Mouse (Mus musculus) hindbrain, embryonic 12.5 days (tissue): ENCODE data around the gene Cdc20b. TPM values are rescaled to one million over a fixed set of nuclear protein-coding genes. Genes with fewer than 3 reads are reported as not detected.

ENCODE experiments used
- ATAC-seq: fragments of 200-750 bp; cut with Nextera tagmentation; 2 replicates; pipeline ENCODE4 v1.8.0; 2017; ENCODE audit warnings: moderate TSS enrichment; ENCODE audit not compliant: low FRiP score
- H3K27ac ChIP-seq: fragments of 300-500 bp; sonication (generic); 2 replicates; pipeline ENCODE4 v1.5.1; 2016; ENCODE audit warnings: mild to moderate bottlenecking
- H3K27me3 ChIP-seq: fragments of 300-500 bp; sonication (generic); 2 replicates; pipeline ENCODE4 v1.6.1; 2016; ENCODE audit warnings: mild to moderate bottlenecking
- H3K36me3 ChIP-seq: fragments of 300-500 bp; sonication (generic); 2 replicates; pipeline ENCODE4 v1.6.1; 2016; ENCODE audit warnings: mild to moderate bottlenecking
- H3K4me1 ChIP-seq: fragments of 300-500 bp; sonication (generic); 2 replicates; pipeline ENCODE4 v1.6.1; 2016
- H3K4me2 ChIP-seq: fragments of 300-500 bp; sonication (generic); replicated peaks from 2 replicates; pipeline ENCODE4 v1.6.1; 2016; ENCODE audit warnings: mild to moderate bottlenecking
- H3K4me3 ChIP-seq: fragments of 300-500 bp; sonication (generic); 2 replicates; pipeline ENCODE4 v1.5.1; 2016; ENCODE audit warnings: mild to moderate bottlenecking
- H3K9ac ChIP-seq: fragments of 300-500 bp; sonication (generic); 2 replicates; pipeline ENCODE4 v1.6.1; 2016; ENCODE audit warnings: mild to moderate bottlenecking, moderate library complexity
- H3K9me3 ChIP-seq: fragments of 300-500 bp; sonication (generic); replicated peaks from 2 replicates; pipeline ENCODE4 v1.6.1; 2016; ENCODE audit warnings: mild to moderate bottlenecking
- WGBS: fragments of 180-500 bp; shearing (Covaris S2); methylation state at CpG from one replicate; pipeline ENCODE4 v1.1.7; 2016; 5-methylcytosine and 5-hydroxymethylcytosine counted together
- polyA plus RNA-seq: library from polyadenylated mRNA; unstranded; fragments of >200 nt; fragmentation: Nextera tagmentation; extraction: Ambion mirVana; gene quantifications from 2 replicates; pipeline ENCODE4 v1.2.1, GENCODE M21; 2016

Gene Cdc20b
- polyA plus RNA-seq, 1 experiment from 2014 or later, result 0.68 TPM

DNA sequence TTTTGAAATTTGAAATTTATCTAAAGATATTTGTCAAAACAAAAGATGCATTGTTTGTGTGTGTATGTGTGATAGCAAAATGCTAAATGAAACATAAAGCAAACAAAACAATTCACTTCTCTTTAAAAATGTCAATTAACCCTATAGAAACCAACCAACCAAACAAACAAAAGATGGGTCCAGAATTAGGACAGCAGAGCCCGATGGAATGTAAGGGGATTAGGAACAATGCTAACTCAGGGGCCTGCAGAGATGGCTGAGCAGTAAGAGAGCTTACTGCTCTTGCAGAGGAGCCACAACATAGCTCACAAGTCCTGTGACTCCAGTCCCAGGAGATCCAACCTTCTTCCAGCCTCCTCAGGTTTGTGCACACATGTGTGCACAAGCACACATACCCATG is 47.2 kb downstream of the Cdc20b start:
- H3K9me3 ChIP-seq, result no peaks in the 10 kb centered on the region
- H3K4me3 ChIP-seq, result no peak overlapping the region
- H3K4me1 ChIP-seq, result peaks cover 4% of the 10 kb centered on the region; the same call in 1 of the 2 replicates
- H3K36me3 ChIP-seq, result no peaks in the 10 kb centered on the region
- no peak overlapping the region for H3K9ac ChIP-seq
- no peak overlapping the region for H3K4me2 ChIP-seq
- ATAC-seq, result no peak
- WGBS, result 57% methylated on average over 1 of the region's 1 CpGs
- no peak overlapping the region for H3K27ac ChIP-seq
- H3K27me3 ChIP-seq, result no peaks in the 10 kb centered on the region

DNA sequence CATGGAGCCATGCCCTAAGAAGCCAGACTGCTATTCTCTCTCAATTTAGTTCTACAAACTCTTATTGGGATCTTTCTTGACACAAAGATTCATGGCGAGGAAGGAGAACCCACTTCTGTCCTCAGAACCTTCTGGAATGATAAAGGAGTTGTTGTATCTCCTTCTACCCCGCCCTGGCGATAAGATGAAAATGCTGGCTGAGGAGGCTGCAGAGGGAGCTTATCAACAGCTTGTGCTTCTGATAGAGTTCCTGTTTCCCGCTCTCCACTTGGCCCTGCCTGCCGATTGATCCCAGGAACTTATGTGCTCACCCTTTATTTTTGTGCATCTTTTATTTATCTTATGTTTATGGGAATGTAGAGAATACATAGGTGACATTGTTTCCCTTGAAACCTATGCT is 49.8 kb downstream of the Cdc20b start:
- WGBS, result 81% methylated on average over 5 of the region's 5 CpGs
- no peak overlapping the region for H3K4me3 ChIP-seq
- no peaks in the 10 kb centered on the region for H3K9me3 ChIP-seq
- no peaks in the 10 kb centered on the region for H3K27me3 ChIP-seq
- H3K36me3 ChIP-seq, result no peaks in the 10 kb centered on the region
- H3K9ac ChIP-seq, result no peak overlapping the region
- H3K4me1 ChIP-seq, result no peaks in the 10 kb centered on the region
- no peak for ATAC-seq
- H3K27ac ChIP-seq, result no peak overlapping the region
- no peak overlapping the region for H3K4me2 ChIP-seq

DNA sequence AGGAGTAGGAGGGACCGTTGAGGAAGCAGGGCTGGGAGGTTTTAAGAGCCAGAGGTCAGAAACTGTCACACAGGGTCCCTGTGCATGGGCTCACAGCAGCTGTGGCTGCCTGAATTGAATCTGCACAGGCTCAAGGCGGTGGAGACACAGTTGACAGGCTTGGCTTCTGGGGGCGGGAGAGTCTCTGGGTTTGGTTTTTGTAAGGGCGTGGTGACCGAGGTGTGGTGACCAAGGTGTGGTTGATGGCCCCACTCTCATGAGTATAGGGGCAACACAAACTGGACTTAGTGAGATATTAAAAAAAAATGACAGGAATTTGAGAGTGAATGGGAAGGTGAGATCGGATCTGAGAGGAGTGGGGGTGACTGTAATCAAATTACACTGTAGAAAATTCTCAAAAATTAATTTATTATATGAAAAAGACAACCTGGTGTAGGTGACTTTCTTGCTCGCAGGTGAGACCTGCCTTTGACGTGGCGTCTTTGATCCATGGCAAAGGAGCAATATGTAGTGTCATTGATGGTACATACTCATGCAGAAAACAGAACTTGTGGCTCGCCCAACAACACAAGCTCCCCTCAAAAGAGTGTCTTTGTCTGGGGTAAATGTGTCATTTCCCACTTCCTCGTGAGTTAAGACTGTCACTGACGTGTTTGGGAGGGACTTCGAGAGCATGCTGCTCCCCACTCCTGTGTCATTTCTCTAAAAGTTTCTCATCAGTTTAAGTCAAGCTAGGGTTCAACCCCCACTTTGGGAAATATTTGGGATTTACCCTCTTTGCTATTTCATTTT is 52.5 kb downstream of the Cdc20b start:
- no peak overlapping the region for H3K4me2 ChIP-seq
- no peaks in the 10 kb centered on the region for H3K36me3 ChIP-seq
- no peaks in the 10 kb centered on the region for H3K4me1 ChIP-seq
- no peak for ATAC-seq
- WGBS, result 86% methylated on average over 13 of the region's 13 CpGs
- H3K27ac ChIP-seq, result no peak overlapping the region
- no peak overlapping the region for H3K4me3 ChIP-seq
- no peaks in the 10 kb centered on the region for H3K27me3 ChIP-seq
- H3K9me3 ChIP-seq, result no peaks in the 10 kb centered on the region
- H3K9ac ChIP-seq, result no peak overlapping the region

DNA sequence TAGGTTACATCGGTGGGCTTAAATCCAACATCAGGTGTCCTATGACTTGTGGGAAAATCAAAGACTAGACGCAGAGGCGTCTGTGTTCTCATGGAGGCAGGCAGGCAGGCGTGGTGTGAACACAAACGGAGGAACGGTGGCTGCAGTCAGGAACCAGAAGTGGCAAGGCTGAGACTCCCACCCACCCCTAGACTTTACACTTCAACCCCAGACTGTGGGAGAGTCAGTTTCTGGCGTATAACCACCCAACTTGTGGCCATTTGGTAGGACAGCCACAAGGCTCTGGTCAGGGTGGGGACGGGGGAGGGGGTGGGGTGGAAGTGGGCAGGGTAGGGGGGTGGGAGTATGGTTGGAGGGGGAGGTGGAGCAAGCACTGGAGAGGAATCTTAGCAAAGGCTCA is 55.6 kb downstream of the Cdc20b start:
- H3K27me3 ChIP-seq, result no peaks in the 10 kb centered on the region
- ATAC-seq, result no peak
- no peak overlapping the region for H3K27ac ChIP-seq
- WGBS, result 86% methylated on average over 8 of the region's 8 CpGs
- no peaks in the 10 kb centered on the region for H3K36me3 ChIP-seq
- no peak overlapping the region for H3K4me2 ChIP-seq
- H3K9me3 ChIP-seq, result no peaks in the 10 kb centered on the region
- no peak overlapping the region for H3K9ac ChIP-seq
- H3K4me3 ChIP-seq, result no peak overlapping the region
- H3K4me1 ChIP-seq, result no peaks in the 10 kb centered on the region

DNA sequence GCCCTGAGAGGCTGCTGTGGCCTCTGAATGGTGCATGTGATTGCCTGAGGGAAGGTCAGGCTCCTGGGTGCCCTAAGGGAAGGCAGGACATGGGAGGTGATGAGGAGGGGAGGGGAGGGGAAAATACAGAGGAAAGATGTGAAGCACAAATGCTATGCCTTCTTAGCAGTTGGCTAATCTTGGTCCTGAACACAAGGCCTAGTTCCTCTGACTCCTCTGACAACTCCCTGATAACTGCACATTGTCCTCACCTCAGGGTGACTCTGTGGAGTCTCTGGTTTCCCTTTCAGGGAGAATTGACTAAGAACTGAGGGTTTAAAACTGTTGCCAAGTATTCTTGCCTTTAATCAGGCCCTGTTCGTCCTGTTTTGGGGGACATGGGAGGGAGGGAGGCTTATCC is 59.7 kb downstream of the Cdc20b start:
- H3K4me2 ChIP-seq, result no peak overlapping the region
- no peaks in the 10 kb centered on the region for H3K9me3 ChIP-seq
- WGBS, result 89% methylated on average over 1 of the region's 1 CpGs
- H3K9ac ChIP-seq, result no peak overlapping the region
- H3K36me3 ChIP-seq, result no peaks in the 10 kb centered on the region
- no peak for ATAC-seq
- no peak overlapping the region for H3K27ac ChIP-seq
- no peaks in the 10 kb centered on the region for H3K27me3 ChIP-seq
- H3K4me1 ChIP-seq, result no peaks in the 10 kb centered on the region
- H3K4me3 ChIP-seq, result no peak overlapping the region

DNA sequence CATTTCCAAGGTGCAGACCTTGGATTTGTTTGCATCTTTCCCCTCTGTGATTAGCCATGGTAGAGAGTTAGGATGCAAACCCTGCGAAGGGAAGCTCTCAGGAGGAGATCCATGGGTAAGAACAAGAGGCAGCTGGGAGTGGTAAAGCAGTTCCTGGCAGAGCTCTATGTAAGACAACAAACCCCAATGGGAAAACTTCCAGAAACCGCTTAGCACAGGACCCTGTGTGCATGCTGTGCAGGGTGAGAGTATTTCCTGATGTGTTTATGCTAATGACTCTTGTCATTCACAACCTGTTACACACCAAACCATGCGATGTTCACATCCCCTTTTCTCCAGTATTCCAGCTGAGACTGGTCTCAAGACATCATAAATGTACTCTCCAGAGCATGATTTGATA is 62.1 kb downstream of the Cdc20b start:
- Histone ChIP-seq H3K4me1 (no peaks in the 10 kb centered on the region), H3K4me2 (no peak overlapping the region), H3K27me3 (no peaks in the 10 kb centered on the region), H3K9ac (no peak overlapping the region), H3K9me3 (no peaks in the 10 kb centered on the region), H3K36me3 (no peaks in the 10 kb centered on the region), H3K27ac (no peak overlapping the region), H3K4me3 (no peak overlapping the region)
- WGBS, result 77% methylated on average over 3 of the region's 3 CpGs
- ATAC-seq, result no peak

DNA sequence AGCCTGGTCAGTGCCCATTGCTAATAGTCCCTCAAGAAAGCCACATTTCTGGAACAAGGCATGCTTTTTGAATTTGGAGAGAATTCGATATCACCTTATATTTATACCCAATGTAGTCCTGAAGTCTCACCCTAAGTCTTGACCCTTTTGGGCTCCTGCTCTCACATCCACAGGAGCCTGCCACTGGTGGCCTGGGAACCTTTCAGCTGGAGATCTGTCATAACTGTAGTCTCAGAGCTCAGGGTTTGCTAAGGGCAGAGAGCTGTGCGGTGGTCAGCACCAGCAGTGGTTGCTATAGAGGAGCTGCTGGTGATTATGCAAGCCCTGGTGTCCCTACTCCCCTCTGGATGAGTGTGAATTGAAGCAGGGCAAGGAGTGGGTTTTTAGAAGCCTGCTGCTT is 63.5 kb downstream of the Cdc20b start:
- no peak overlapping the region for H3K27ac ChIP-seq
- no peaks in the 10 kb centered on the region for H3K9me3 ChIP-seq
- no peak overlapping the region for H3K4me2 ChIP-seq
- ATAC-seq, result no peak
- H3K27me3 ChIP-seq, result no peaks in the 10 kb centered on the region
- no peaks in the 10 kb centered on the region for H3K4me1 ChIP-seq
- H3K4me3 ChIP-seq, result no peak overlapping the region
- WGBS, result 93% methylated on average over 2 of the region's 2 CpGs
- no peak overlapping the region for H3K9ac ChIP-seq
- H3K36me3 ChIP-seq, result no peaks in the 10 kb centered on the region

DNA sequence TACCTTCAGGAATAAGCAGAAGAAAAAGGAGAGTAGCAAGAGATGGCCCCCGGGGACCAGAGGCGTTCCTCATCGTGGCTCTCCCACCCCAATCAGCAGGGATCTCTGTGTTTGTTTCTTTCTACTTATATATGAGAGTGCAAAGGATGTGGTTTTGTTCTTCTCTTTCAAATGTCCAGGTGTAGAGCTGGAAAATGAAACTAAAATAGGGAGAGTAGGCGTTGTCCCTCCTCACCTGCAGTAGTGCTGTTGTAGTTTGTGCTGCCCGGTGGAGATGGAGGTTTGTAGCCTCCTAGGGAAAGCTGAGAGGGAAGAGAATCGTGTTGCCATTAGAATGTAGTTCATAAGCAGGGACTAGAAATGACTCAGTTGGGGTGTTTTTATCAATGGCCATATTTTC is 66.0 kb downstream of the Cdc20b start, which contains the start of gene Gzma:
Gene Gzma (minus strand): TSS at position 103 of the 400 bp plus-strand sequence.
- H3K4me3 ChIP-seq, result no peak within 1 kb of the TSS
- no peak within 1 kb of the TSS for H3K4me2 ChIP-seq
- no peaks in the 10 kb centered on the region for H3K36me3 ChIP-seq
- H3K4me1 ChIP-seq, result no peaks in the 10 kb centered on the region
- H3K27ac ChIP-seq, result no peak within 1 kb of the TSS
- no peak within 1 kb of the TSS for H3K9ac ChIP-seq
- H3K27me3 ChIP-seq, result no peaks in the 10 kb centered on the region
- WGBS, result 86% methylated on average over 6 of the region's 6 CpGs
- H3K9me3 ChIP-seq, result no peaks in the 10 kb centered on the region
- ATAC-seq, result no peak

DNA sequence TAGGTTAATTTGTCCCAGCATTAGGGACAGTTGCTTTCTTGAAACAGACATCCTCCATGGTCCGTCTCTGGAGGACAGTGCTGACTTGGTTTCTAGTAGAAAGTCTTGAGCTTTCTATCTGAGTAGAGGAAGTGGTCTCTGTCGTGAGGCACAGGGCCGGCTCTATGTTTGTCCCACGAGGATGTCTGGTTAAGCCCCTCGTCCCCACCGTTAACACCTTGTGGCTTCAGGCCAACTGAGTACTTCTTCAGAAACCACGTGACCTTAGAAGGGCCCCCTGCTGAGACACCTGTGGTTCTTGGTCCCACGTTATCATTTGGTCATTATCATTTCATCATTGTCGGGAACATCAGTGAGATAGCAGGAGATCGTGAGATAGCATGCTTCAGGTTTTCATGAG is 66.9 kb downstream of the Cdc20b start:
- Histone ChIP-seq H3K9me3 (no peaks in the 10 kb centered on the region), H3K4me3 (no peak overlapping the region), H3K4me1 (no peaks in the 10 kb centered on the region), H3K27me3 (no peaks in the 10 kb centered on the region), H3K9ac (no peak overlapping the region), H3K27ac (no peak overlapping the region), H3K36me3 (no peaks in the 10 kb centered on the region), H3K4me2 (no peak overlapping the region)
- WGBS, result 87% methylated on average over 10 of the region's 10 CpGs
- no peak for ATAC-seq

DNA sequence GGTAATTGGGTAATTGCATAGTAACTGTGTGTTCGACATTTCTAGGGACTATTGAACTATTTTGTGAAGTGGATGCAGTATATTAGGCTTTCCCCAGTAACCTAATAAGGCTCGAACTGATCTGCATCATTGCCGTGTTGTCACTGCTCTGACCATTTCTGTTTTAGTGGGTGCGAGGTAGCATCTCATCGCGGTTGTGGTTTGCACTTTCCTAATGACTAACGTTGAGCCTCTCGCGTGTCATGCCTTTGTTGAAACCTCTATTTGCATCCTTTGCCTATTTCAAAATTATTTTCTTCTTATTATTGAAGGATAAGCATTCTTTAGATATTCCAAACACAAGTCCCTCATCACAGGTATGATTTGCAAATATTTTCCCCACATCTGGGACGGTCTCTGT is 69.8 kb downstream of the Cdc20b start:
- no peak overlapping the region for H3K27ac ChIP-seq
- H3K4me2 ChIP-seq, result no peak overlapping the region
- no peak for ATAC-seq
- H3K4me3 ChIP-seq, result no peak overlapping the region
- no peaks in the 10 kb centered on the region for H3K36me3 ChIP-seq
- H3K9ac ChIP-seq, result no peak overlapping the region
- no peaks in the 10 kb centered on the region for H3K27me3 ChIP-seq
- WGBS, result 93% methylated on average over 10 of the region's 10 CpGs
- H3K9me3 ChIP-seq, result no peaks in the 10 kb centered on the region
- H3K4me1 ChIP-seq, result no peaks in the 10 kb centered on the region

DNA sequence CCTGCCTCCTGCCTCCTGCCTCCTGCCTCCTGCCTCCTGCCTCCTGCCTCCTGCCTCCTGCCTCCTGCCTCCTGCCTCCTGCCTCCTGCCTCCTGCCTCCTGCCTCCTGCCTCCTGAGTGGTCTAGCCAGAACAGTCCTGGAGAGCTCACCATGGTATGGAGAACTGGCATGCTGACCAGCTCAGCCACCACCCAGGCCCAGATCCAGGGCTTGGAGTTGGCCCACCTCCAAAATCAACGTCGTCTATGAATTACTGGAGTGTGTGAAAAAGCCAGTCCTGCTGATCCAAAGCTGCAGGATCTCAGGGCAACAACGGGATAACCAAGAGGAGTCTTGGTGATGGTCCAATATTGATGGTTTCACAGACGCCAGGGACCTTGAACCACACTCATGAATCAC is 84.1 kb downstream of the Cdc20b start:
- Histone ChIP-seq H3K27ac (no peak overlapping the region), H3K4me3 (no peak overlapping the region), H3K4me1 (no peaks in the 10 kb centered on the region), H3K9me3 (no peaks in the 10 kb centered on the region), H3K4me2 (no peak overlapping the region), H3K27me3 (no peaks in the 10 kb centered on the region), H3K9ac (no peak overlapping the region), H3K36me3 (no peaks in the 10 kb centered on the region)
- ATAC-seq, result no peak
- 84% methylated on average over 4 of the region's 4 CpGs for WGBS

DNA sequence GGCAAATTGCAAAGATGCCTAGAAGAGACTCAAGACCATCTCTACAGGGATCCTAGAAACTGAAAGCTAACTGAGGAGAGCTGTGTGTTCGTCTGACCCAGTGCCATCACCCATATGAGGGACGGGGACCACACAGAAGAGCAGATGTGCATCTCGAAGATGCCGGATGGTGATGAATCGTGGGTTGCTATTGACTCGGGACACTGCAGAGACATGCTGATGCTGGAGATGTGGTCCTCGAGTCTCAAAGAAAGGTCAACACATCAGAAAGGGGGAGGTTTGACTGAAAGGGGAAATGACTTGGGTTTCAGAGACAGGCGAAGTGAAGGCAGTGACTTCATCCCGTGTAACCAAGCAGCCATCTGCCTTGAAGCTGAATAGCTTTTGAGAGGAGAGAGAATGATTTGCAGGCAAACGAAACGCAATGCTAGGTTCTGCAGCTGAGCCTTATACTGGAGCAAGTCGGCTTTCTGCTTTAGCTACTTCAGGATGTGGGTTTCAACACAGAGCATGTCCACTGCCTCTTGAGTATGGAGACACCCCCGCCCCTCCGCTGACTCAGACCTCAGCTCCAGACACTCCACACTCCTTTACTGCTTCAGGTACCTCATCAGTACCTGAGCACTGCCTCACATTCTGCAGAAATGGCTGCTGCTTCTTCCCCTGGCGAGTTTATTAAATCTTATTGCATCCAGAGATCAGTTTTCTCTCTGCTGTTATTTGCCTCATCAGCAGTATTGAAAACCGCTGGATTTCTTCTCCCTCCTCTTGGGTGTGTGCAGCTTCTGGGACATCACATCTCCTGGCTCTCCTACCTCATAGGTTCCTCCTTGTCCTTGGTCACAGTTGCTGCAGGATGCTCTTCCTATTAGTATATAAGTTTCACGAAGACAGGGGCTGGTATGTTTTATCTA is 85.7 kb downstream of the Cdc20b start:
- H3K36me3 ChIP-seq, result no peaks in the 10 kb centered on the region
- H3K9me3 ChIP-seq, result no peaks in the 10 kb centered on the region
- no peaks in the 10 kb centered on the region for H3K4me1 ChIP-seq
- H3K27ac ChIP-seq, result no peak overlapping the region
- H3K4me3 ChIP-seq, result no peak overlapping the region
- H3K4me2 ChIP-seq, result no peak overlapping the region
- WGBS, result 89% methylated on average over 17 of the region's 17 CpGs
- H3K27me3 ChIP-seq, result no peaks in the 10 kb centered on the region
- H3K9ac ChIP-seq, result no peak overlapping the region
- ATAC-seq, result no peak
